Mouse (Mus musculus): ENCODE measurements around the gene Zfp870.

The Zfp870 gene

DNA sequence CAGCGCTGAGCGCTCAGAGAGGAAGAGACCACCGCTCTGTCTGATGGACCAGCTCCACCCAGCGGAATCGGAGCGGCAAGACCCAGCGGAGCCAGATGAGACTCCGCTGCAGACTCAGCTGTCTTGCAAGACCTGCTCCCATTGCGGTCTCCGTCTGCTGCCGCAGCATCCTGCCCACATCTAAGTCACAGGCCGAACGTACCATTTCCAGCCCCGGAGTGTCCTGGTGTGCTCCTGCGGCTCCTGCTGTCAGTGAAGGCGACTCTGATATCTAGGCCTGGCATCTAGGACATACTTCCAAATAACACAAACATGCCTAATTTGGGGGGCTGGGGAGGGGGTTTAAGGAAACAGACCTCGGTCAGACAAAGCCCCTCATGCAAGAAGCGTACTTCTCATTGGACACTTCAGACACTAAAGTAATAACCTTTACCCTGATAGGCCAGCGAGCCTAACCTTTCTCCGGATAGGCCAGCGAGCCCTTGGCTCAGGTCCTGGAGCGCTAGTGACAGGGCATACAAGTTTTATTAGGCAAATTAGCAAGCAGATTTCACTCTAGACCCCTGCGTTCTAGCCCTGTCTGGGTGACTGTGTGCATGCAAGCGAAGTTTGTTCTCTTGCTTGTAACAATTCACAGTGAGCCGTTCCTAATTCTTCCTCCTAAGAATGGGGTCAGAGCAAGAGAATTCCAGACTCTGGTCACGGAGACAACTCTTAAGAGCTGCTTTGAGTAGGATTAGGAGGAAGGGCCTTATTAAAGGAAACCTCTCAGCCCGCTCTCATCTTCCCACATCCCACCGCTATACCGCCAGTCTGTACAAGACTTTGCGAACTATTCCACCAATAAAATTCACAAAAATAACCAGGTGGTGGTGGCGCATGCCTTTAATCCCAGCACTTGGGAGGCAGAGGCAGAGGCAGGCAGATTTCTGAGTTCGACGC, at the start of gene Zfp870:
Gene Zfp870, minus strand, starts transcription at position 404 of the 942 bp plus-strand sequence.
- DNase-seq (ENCODE audit: low read depth, low spot score) = peak; percentile 91

DNA sequence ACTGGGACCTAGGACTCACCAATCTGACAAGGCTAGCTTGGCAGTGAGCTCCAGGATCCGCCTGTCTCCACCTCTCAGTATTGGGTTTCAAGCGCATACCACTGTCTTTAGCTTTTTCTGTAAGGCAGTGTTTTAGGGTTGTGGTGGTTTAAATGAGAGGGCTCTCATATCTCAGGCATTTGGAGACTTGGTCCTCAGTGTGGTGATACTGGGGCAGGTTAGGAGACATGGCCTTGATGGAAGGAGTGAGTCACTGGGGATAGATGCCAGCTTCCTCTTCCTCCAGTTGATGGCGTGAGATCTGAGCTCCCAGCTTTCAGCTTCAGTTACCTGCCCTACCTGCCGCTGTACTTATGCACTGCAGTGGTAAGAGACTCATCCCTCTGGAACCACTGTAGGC, 48.4 kb upstream of the Zfp870 start:
- no peak for DNase-seq (ENCODE audit: low read depth, low spot score)

DNA sequence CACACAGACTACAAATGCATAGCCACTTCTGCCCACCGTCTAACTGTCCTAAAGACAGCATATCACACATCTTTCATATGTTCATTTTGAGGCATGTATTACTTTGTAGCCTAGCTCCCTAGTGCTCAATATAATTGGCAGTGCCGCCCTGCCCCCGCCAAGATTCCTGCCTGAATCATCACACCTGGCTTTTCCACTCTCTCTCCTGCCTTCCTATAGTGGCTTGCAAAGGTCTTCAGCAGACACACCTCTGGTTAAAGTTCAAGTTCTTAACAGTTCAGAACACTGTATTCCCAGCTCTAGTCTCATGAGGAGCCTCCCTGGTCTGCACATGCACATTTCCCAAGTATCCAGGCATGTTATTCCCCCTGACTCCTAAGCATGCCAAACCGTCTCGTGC, 36.4 kb upstream of the Zfp870 start:
- DNase-seq (ENCODE audit: low read depth, low spot score) = no peak

DNA sequence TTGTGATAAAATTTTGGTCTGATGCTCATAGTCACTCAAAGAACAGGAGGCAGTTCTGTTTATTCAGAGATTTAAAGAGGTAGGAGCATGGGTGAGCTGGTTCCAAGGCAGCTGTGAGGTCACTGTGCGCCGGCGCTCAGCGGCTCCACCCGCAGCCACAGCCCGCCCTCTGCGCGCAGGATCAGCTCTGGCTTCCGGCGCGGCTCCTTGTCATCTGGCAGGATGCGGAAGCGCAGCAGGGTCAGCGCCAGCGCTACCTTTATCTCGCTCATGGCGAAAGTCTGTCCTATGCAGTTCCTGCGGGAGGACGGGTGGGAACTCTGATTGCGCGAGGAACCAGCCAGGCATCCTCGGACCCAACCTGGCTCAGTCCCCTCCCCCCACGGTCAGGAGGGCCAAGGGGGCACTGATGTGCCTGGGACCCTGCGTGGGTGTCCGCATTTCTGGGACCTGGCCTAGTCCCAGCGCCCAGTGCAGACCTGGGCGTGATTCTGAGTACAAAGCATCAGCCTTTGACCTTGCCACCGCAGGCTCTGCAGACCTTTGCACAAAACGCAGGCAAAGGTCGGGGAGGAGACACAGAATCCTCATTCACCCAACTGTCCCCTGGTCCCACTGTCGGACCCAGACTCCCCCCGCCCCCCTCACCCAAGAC, 33.3 kb upstream of the Zfp870 start:
- peak; percentile 89 for DNase-seq (ENCODE audit: low read depth, low spot score)

DNA sequence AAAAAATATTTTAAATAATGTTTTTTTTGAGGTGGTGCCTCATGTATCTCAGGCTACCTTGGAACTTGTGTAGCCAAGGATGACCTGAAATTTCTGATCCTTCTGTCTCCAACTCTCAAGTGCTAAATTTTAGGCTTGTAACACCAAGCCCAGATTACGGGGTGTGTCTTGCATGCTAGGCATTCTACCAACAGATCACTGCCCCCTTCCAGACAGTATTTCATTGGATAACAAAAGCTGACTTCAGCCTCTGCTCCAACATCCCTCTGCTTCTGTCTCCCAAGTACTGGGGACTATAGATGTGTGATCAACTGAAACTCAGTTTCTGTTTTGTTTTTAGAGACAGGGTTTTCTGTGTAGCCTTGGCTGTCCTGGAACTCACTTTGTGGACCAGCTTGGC, 32.2 kb upstream of the Zfp870 start:
- no peak for DNase-seq (ENCODE audit: low read depth, low spot score)

DNA sequence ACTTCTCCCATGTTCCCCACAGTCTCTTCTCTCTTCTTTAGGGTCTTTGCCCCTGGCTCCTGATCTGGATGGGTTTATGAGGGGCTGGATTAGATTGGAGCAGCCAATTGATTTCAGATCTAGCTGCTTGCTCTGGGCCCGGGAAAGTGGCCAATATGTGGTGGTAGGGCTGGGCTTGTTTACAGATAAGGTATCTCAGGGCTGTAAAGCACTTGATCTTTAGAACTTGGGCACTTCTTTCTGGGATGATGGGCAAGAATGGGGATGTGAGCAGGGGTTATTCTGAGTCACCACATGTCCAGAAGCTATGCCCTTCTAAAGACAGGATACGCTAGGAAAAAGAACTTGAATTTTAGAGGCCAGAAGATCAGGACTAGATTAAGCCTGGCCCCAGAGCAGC, 27.7 kb upstream of the Zfp870 start:
- DNase-seq (ENCODE audit: low read depth, low spot score) = no peak

DNA sequence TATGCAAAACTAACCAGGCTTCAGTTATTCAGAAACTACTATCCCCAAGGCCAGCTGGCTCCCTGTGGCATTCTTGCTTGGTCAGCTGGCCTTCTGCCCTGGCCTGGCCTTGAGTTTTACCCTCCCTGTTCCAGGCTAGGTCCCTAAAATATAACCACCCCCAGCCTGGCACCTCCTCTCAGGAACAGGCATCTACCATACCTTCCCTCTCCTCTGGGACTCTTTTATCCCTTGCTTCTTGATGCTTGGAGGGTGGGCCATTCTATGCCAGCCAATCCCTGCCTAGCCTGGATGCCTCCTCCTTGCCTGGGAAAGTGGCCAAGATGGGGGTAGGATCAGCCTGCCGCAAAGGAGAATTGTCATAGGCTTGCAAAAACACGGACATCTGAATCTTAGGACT, 25.7 kb upstream of the Zfp870 start, which contains the start of gene Cyp4f14:
Gene Cyp4f14, minus strand, starts transcription at position 212 of the 400 bp plus-strand sequence.
- no peak for DNase-seq (ENCODE audit: low read depth, low spot score)

DNA sequence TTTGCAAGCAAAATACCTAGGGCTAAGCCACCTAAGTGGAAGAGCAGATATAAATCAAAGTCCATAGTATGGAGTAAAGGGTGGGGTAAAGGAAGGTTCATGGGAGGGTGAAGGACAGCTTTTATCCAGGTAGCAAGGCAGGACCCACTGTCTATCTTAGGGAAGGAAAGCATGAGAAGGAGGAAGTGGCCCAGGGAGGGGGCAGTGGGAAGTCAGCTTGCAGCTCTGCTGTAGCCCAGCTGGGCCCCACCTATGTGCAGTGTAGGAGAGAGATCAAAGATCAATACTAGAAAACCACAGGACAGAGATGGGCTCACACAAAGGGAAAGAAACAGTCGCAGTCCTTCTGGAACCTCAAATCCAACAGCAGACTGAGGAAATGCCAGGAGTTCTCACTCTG, 24.6 kb upstream of the Zfp870 start:
- DNase-seq (ENCODE audit: low read depth, low spot score) = no peak

DNA sequence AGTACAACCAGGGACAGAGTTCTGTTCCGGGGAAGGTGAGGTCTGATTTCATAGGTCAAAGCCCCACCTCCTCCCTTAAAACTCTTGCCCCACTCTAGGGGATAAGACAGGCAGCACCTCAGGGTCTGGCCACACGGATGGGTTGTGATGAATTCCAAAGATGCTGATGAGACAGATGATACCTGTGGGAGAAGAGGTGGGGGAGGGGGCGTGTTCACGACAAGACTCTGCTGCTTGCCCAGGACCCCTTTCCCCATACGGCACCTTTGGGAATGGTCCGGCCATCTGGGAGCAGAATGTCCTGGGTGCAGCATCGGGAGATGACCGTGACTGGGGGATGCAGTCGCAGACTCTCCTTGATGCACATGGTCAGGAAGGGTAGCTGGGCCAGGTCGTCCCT, 14.7 kb upstream of the Zfp870 start:
- DNase-seq (ENCODE audit: low read depth, low spot score) = no peak

DNA sequence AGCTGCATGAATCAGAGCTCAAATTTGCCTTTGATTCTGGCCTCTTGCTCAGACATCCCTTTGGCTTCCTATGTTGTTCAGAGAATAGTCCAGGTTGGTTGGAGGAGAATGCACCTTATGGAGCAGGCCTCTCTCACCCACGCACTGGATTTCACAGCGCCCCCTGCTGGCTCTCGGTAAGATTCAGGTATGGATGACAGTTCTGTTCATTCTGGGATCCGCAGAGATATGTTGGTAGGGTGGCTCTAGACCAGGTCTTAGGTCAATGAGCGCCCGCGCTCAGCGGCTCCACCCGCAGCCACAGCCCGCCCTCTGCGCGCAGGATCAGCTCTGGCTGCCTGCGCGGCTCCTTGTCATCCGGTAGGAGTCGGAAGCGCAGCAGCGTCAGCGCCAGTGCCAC, 13.8 kb upstream of the Zfp870 start:
- peak; percentile 80 for DNase-seq (ENCODE audit: low read depth, low spot score)

DNA sequence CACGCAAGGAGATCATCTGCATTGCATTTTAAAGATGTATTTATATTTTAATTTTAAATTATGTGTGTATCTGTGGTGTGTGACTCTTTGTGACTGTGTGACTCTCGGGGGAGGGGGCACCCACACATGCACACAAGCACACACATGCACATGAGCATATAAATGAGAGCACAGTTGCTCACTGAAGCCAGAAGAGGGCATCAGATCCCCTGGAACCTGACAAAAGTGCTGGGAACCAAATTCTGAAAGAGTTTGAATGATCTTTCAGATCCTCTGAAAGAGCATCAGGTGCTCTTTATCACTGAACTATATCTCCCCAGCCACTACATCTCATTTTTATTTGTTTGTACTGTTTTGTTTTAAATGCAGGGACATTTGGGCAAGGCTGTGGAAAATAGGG, 13.0 kb upstream of the Zfp870 start:
- peak; percentile 55 for DNase-seq (ENCODE audit: low read depth, low spot score)

DNA sequence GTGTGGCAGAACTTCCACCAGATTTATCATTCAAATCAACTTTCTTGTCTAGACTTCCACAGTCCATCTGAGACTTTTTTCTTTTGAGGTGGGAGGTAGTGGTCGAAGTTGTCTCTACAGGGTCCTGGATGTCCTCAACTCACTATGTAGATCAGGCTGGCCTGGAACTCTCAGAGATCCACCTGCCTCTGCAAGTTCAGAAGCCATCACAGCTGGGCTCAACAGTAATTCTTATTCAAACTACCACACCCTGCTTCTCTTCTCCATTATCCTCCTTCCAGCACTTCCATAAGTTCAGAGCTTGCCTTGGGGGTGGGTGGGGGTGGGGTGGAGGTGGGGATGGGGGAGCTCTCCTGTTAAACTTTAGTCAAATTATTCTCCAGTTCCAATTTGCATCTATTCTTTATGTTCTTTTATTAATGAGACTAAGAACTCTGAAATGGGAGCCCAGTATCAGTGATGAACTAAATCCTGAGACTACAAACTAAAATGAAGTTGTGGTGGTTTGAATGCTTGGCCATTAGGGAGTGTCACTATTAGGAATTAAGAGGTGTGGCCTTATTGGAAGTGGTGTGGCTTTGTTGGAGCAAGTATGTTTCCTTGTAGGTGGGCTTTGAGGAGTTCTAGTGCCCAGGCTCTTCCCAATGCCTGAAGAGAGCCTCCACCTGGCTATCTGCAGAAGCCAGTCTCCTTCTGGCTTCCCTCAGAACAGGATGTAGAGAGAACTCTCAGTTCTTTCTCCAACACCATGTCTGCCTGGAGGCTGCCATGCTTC, 10.5 kb upstream of the Zfp870 start:
- no peak for DNase-seq (ENCODE audit: low read depth, low spot score)

DNA sequence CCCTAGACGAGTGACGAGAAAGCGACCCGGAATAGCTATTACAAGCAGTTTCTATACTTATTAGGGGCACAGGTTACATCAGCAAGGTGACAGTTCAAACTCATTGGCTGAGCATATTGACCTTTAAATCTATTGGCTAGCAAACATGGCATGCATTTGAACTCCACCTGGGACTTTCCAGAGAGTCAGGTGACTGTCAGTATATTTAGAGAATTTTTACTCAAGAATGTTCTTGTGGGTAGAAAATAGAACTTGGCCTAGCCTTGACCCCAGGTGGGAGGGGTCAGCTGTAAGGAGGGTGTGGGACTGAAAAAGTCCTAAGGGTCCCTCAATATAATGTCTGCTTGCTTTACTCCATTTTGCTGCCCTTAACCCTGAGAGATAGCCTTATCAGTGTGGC, 4.0 kb upstream of the Zfp870 start:
- DNase-seq (ENCODE audit: low read depth, low spot score) = peak; percentile 52

DNA sequence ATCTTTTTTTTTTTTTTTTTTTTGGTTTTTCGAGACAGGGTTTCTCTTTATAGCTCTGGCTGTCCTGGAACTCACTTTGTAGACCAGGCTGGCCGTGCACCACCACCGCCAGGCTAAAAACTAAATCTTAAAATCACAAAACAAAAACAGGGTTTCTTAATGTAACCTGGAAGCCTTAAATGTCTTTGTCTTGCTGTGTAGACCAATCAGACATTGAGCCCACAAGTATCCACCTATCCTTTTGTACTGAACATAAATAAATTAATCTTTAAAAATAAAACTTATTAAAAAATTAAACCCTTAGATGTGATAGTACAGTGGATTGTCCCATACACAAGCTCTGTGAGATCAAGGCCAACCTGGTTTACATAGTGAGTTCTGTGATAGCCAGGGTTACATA, 2.5 kb upstream of the Zfp870 start:
- DNase-seq (ENCODE audit: low read depth, low spot score) = no peak

DNA sequence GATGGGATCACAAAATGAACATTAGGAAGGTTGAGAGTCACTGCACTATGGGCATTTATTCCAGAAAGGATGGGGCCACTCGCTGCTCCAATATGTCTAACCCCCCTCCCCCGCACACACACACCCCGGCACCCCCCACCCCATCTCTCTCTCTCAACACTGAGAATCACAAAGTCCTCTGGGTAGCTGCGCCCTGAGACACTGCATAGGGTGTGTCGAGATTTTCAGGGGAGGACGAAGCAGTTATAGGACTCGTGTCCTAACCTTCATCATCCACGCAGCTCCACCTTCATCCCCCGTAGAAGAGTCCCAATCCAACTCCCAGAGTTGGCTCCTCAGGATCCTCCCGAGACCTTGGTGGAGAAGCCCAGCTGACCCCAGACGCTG, 597 bp downstream of the Zfp870 start:
- DNase-seq (ENCODE audit: low read depth, low spot score) = no peak

DNA sequence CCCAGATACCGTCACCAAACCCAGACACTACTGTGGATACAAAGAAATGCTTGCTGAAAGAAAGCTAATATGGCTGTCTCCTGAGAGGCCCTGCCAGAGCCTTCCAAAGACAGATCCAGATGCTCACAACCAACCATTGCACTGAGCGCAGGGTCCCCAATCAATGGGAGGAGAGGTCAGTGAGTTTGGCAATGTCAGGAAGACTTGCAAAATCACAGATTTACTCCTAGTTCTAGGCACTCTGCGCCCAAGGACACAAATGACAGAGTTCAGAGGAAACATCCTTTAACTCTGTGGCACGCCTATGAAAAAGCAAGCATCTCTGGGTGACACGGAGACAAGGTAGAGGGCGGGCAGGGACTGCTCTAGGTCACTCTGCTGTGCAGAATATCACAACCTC, 1.8 kb downstream of the Zfp870 start:
- no peak for DNase-seq (ENCODE audit: low read depth, low spot score)

DNA sequence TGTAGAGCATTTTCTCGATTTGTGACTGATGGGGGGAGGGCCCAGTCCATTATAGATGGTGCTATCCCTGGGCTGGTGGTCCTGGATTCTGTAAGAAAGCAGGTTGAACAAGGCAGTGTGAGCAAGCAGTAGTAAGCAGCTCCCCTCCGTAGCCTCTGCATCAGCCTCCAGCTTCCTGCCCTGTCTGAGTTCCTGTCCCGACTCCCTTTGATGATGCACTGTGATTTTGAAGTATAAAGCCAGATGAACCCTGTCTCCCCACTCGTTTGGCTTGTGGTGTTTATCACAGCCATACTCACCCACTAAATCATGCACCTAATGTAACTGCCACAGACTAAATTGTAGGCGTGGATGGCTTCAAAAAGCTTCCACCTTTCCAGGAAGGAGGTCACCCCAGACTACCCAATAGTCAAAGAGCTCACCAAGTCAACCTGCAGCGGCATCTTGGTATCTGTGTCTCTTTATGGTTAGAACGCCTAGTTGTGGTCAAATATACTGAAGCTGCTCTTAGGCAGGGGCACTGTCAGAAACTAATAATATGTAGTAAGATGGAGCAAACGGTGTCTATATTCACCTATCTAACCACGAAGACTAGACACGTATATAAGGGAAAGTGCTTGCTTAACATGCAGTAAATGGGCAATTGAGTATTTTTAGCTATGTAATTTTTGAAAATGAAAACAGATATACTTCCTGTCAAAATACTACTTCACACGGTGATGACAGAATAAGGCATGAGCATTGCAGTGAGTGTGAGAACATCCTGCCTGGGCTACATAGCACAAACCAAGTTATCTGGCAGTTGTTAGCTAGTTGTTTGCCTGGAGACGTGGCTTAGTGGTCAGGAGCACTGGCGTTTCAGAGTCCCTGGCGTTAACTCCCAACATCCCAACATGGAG, 10.9 kb downstream of the Zfp870 start:
- DNase-seq (ENCODE audit: low read depth, low spot score) = peak; percentile 39

DNA sequence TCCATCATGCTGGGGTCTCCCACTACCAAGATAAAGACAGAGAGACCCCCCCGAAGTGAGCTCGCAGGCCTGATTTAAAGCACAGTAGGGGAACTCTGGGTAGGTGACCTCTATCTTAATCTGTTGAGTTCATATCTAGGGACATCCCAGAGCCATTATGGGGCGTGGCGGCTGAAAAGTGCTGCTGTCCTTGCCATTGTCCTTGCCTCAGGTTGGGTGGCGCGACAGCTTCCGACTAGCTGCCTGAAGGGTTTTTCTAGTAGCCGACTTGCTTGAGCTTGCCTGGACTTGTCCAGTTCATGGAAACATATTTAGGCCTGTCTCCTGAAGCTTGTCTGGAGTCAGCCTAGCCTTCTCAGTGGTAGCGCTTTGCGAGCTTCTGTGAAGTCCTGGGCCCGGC, 12.7 kb downstream of the Zfp870 start:
- no peak for DNase-seq (ENCODE audit: low read depth, low spot score)

DNA sequence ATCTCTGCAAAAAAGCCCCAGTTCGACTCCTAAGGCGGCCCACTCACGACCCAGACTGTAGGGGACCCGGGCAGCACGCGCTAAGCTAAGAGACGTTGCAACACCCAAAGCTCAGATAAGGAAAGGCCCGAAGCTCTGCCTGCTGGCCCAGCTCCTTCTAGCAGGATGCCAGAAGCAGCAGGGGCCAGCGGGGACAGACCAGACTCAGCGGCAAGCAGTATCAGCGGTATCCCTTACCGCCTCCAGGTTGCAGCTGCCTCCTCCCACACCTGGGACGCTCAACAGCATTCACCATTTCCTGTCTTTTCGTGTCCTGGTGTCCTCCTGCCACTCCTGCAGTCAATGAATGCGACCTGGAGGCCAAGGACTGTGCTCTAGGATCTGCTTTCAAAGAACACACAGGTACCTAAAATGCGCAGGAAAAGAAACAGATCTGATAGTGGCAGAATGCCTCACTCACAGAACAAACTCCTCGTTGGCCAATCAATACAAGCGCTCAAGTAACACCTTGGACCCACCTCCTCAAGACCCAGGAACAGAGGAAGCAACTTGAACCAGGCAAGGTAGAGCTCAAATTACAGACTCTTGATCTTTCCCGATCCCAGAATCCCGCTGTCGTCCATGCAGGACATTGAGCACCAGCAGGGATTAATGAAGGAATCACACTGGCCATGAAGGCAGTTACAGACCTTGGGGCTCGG, 13.8 kb downstream of the Zfp870 start:
- no peak for DNase-seq (ENCODE audit: low read depth, low spot score)

DNA sequence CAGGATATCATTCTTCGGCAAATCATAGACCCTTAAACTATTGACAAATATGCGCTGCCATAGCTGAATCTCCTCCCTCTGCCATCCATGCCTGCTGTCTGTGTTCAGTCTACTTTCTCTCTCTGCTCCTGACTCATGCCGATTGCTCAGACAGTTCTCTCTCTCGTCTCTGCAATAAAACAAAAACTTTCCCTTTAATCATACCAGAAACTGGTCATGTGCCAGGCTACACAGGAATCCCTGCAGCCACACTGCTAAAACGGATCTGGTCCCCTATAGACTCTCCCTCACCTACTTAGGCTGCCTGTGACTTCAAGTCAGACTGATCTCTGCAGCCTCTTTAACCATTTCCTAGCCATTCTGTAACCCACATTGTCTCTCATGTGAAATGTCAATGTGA, 18.7 kb downstream of the Zfp870 start:
- no peak for DNase-seq (ENCODE audit: low read depth, low spot score)

DNA sequence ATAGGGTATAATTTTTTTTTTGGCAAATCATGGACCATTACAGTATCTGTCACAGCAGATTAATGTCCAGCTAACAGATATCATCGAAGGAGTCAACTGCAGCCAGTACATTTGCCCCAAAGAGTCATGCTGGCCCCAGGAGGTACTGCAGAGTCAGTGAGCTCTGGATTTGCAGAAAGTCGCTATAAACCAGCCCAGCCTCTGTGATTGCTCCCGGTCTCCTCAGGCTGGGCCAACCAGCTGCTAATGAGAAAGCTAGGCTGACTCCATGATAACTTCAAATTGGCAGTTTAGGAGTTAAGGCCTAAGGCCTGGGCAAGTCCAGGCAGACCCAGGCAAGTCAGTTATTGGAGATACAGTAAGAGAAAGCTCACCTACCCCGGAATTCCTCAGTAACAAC, 19.4 kb downstream of the Zfp870 start:
- DNase-seq (ENCODE audit: low read depth, low spot score) = no peak

Data from CD4-positive, CD25-positive, alpha-beta regulatory T cell, adult 2 months (primary cell).